Mouse (Mus musculus) ES-E14 (cell line): Measurements from ENCODE around the gene Dlg5.

Source experiments
- MAFK ChIP-seq: IDR thresholded peaks from 2 replicates; pipeline ENCODE4 v1.6.1; 2014; ENCODE audit warnings: mild to moderate bottlenecking, low read depth, low read length, inconsistent platforms; ENCODE audit not compliant: insufficient read depth
- ZNF384 ChIP-seq: IDR thresholded peaks from 2 replicates; pipeline ENCODE4 v1.6.1; 2012; ENCODE audit warnings: low read depth, low read length, inconsistent platforms

GRCm38 (mm10) chr14:24212861-24213260, 32.9 kb downstream of the Dlg5 start:
- TF ChIP-seq ZNF384 (no peak), MAFK (no peak)
